Mouse (Mus musculus) MEL (cell line): ENCODE data around the gene Dhx35. TPM values are rescaled to one million over a fixed set of nuclear protein-coding genes. Genes with fewer than 3 reads are reported as not detected.
A peak's percentile ranks its signal among the peaks of the same experiment; 100 is the strongest.

Experiments used
- DNase-seq: peaks from one replicate; pipeline ENCODE4 v3.0.0; 2011; ENCODE audit warnings: low read depth, low spot score
- H3K27ac ChIP-seq: 2 replicates; pipeline ENCODE4 v1.5.1; 2012; ENCODE audit warnings: low read depth, mild to moderate bottlenecking, control low read depth, low read length, moderate library complexity; ENCODE audit not compliant: control insufficient read depth
- H3K27me3 ChIP-seq, 2 experiments: fragments of 150-350 bp in 1 of 2; sonication (generic) in 1 of 2; 2 replicates each; pipeline ENCODE4 v1.6.1; 2012; ENCODE audit warnings: low read length in 2 of 2, mild to moderate bottlenecking in 2 of 2, improper control_type of control experiment in 1 of 2, moderate library complexity in 1 of 2; ENCODE audit not compliant: insufficient read depth in 2 of 2, control insufficient read depth in 1 of 2
- H3K36me3 ChIP-seq, 2 experiments: 2 replicates each; pipeline ENCODE4 v1.6.1; 2012 to 2014; ENCODE audit warnings: low read length in 2 of 2, improper control_type of control experiment in 1 of 2, inconsistent platforms in 1 of 2, mild to moderate bottlenecking in 1 of 2; ENCODE audit not compliant: insufficient read depth in 2 of 2, control insufficient read depth in 1 of 2
- H3K4me1 ChIP-seq, 2 experiments: fragments of 150-350 bp in 1 of 2; sonication (generic) in 1 of 2; 2 replicates each; pipeline ENCODE4 v1.6.1; 2012; ENCODE audit warnings: low read length in 2 of 2, improper control_type of control experiment in 1 of 2, mild to moderate bottlenecking in 1 of 2; ENCODE audit not compliant: insufficient read depth in 2 of 2, control insufficient read depth in 1 of 2
- H3K4me3 ChIP-seq, 2 experiments: fragments of 150-350 bp in 1 of 2; sonication (generic) in 1 of 2; 2 replicates each; pipeline ENCODE4 v1.5.1; 2012; ENCODE audit warnings: low read depth in 2 of 2, low read length in 2 of 2, mild to moderate bottlenecking in 2 of 2, moderate library complexity in 2 of 2, control low read depth in 1 of 2, improper control_type of control experiment in 1 of 2; ENCODE audit not compliant: control insufficient read depth in 1 of 2, insufficient read depth in 1 of 2
- H3K79me2 ChIP-seq: 2 replicates; pipeline ENCODE4 v1.6.1; 2012; ENCODE audit warnings: mild to moderate bottlenecking, low read length, moderate library complexity; ENCODE audit not compliant: control insufficient read depth, poor library complexity, insufficient read depth
- H3K9ac ChIP-seq: 2 replicates; pipeline ENCODE4 v1.6.1; 2012; ENCODE audit warnings: low read depth, mild to moderate bottlenecking, control low read depth, low read length, moderate library complexity; ENCODE audit not compliant: control insufficient read depth, poor library complexity, severe bottlenecking
- H3K9me3 ChIP-seq: fragments of 150-350 bp; sonication (generic); replicated peaks from 2 replicates; pipeline ENCODE4 v1.6.1; 2012; ENCODE audit warnings: mild to moderate bottlenecking, low read length, improper control_type of control experiment, moderate library complexity; ENCODE audit not compliant: insufficient read depth
- CHD1 ChIP-seq: IDR thresholded peaks from 2 replicates; pipeline ENCODE4 v1.6.1; 2012; ENCODE audit warnings: low read depth, mild to moderate bottlenecking, inconsistent platforms, low read length, improper control_type of control experiment
- CHD2 ChIP-seq: IDR thresholded peaks from 2 replicates; pipeline ENCODE4 v1.6.1; 2011; ENCODE audit warnings: low read length, improper control_type of control experiment
- CTCF ChIP-seq, 3 experiments: IDR thresholded peaks in 2 of 3; conservative IDR thresholded peaks in 1 of 3; 2 replicates each; pipeline ENCODE4 v1.5.1; 2011 to 2012; ENCODE audit warnings: low read length in 3 of 3, low read depth in 2 of 3, mild to moderate bottlenecking in 2 of 3, improper control_type of control experiment in 1 of 3, inconsistent platforms in 1 of 3, mixed read lengths in 1 of 3, moderate library complexity in 1 of 3; ENCODE audit not compliant: control insufficient read depth in 1 of 3, insufficient read depth in 1 of 3, poor library complexity in 1 of 3, severe bottlenecking in 1 of 3
- E2F4 ChIP-seq: IDR thresholded peaks from 2 replicates; pipeline ENCODE4 v1.6.1; 2011; ENCODE audit warnings: low read depth, low read length, improper control_type of control experiment, borderline replicate concordance
- ELF1 ChIP-seq: IDR thresholded peaks from 2 replicates; pipeline ENCODE4 v1.6.1; 2014; ENCODE audit warnings: low read depth, mild to moderate bottlenecking, inconsistent platforms, low read length, improper control_type of control experiment, moderate library complexity
- EP300 ChIP-seq, 2 experiments: IDR thresholded peaks; 2 replicates each; pipeline ENCODE4 v1.6.1; 2011; ENCODE audit warnings: improper control_type of control experiment in 2 of 2, low read length in 2 of 2, low read depth in 1 of 2, mild to moderate bottlenecking in 1 of 2
- ETS1 ChIP-seq: IDR thresholded peaks from 2 replicates; pipeline ENCODE4 v1.6.1; 2012; ENCODE audit warnings: low read depth, mild to moderate bottlenecking, inconsistent platforms, low read length, improper control_type of control experiment, moderate library complexity
- GABPA ChIP-seq: IDR thresholded peaks from 2 replicates; pipeline ENCODE4 v1.6.1; 2012; ENCODE audit warnings: low read depth, mild to moderate bottlenecking, inconsistent platforms, low read length, improper control_type of control experiment, moderate library complexity
- GATA1 ChIP-seq: IDR thresholded peaks from 2 replicates; pipeline ENCODE4 v1.6.1; 2011; ENCODE audit warnings: low read depth, low read length, improper control_type of control experiment
- HCFC1 ChIP-seq: IDR thresholded peaks from 2 replicates; pipeline ENCODE4 v1.6.1; 2012; ENCODE audit warnings: low read depth, mild to moderate bottlenecking, inconsistent platforms, low read length, improper control_type of control experiment, moderate library complexity
- JUND ChIP-seq: IDR thresholded peaks from 2 replicates; pipeline ENCODE4 v1.6.1; 2011; ENCODE audit warnings: low read depth, mild to moderate bottlenecking, improper control_type of control experiment, low read length
- KAT2A ChIP-seq: conservative IDR thresholded peaks from 2 replicates; pipeline ENCODE4 v1.6.1; 2012; ENCODE audit warnings: low read depth, low read length, improper control_type of control experiment, inconsistent platforms
- MAFK ChIP-seq: IDR thresholded peaks from 2 replicates; pipeline ENCODE4 v1.6.1; 2011; ENCODE audit warnings: low read depth, mild to moderate bottlenecking, low read length, improper control_type of control experiment, borderline replicate concordance
- MAX ChIP-seq: IDR thresholded peaks from 2 replicates; pipeline ENCODE4 v1.6.1; 2011; ENCODE audit warnings: low read length, improper control_type of control experiment
- MAZ ChIP-seq: IDR thresholded peaks from 2 replicates; pipeline ENCODE4 v1.6.1; 2012; ENCODE audit warnings: low read depth, mild to moderate bottlenecking, inconsistent platforms, low read length, improper control_type of control experiment
- MEF2A ChIP-seq: IDR thresholded peaks from 2 replicates; pipeline ENCODE4 v1.6.1; 2014; ENCODE audit warnings: low read depth, mild to moderate bottlenecking, inconsistent platforms, low read length, improper control_type of control experiment; ENCODE audit not compliant: poor library complexity, insufficient replicate concordance, severe bottlenecking; ENCODE audit errors: extremely low read depth
- MXI1 ChIP-seq: IDR thresholded peaks from 2 replicates; pipeline ENCODE4 v1.6.1; 2011; ENCODE audit warnings: mild to moderate bottlenecking, low read depth, low read length, improper control_type of control experiment
- MYB ChIP-seq: IDR thresholded peaks from 2 replicates; pipeline ENCODE4 v1.6.1; 2011; ENCODE audit warnings: mild to moderate bottlenecking, low read depth, low read length, improper control_type of control experiment
- MYC ChIP-seq: IDR thresholded peaks from 2 replicates; pipeline ENCODE4 v1.6.1; 2011; ENCODE audit warnings: low read depth, mild to moderate bottlenecking, low read length, improper control_type of control experiment, moderate library complexity
- NELFE ChIP-seq: IDR thresholded peaks from 2 replicates; pipeline ENCODE4 v1.6.1; 2011; ENCODE audit warnings: low read depth, low read length, improper control_type of control experiment
- POLR2A ChIP-seq, 2 experiments: IDR thresholded peaks; 2 replicates each; pipeline ENCODE4 v1.6.1; 2011 to 2012; ENCODE audit warnings: low read length in 2 of 2, mild to moderate bottlenecking in 2 of 2, control low read depth in 1 of 2, improper control_type of control experiment in 1 of 2, low read depth in 1 of 2, moderate library complexity in 1 of 2; ENCODE audit not compliant: control insufficient read depth in 1 of 2, insufficient read depth in 1 of 2, poor library complexity in 1 of 2
- POLR2AphosphoS2 ChIP-seq: IDR thresholded peaks from 2 replicates; pipeline ENCODE4 v1.6.1; 2011; ENCODE audit warnings: low read length, improper control_type of control experiment
- POLR2AphosphoS5 ChIP-seq: IDR thresholded peaks from 2 replicates; pipeline ENCODE4 v1.6.1; 2012; ENCODE audit warnings: low read depth, borderline replicate concordance, mild to moderate bottlenecking, inconsistent platforms, low read length, moderate library complexity, mixed read lengths
- RAD21 ChIP-seq: IDR thresholded peaks from 2 replicates; pipeline ENCODE4 v1.6.1; 2011; ENCODE audit warnings: mild to moderate bottlenecking, low read depth, low read length, improper control_type of control experiment
- RCOR1 ChIP-seq: IDR thresholded peaks from 2 replicates; pipeline ENCODE4 v1.6.1; 2012; ENCODE audit warnings: low read depth, mild to moderate bottlenecking, inconsistent platforms, low read length, improper control_type of control experiment
- SIN3A ChIP-seq: IDR thresholded peaks from 2 replicates; pipeline ENCODE4 v1.6.1; 2012; ENCODE audit warnings: low read length, improper control_type of control experiment, inconsistent platforms
- SMC3 ChIP-seq: IDR thresholded peaks from 2 replicates; pipeline ENCODE4 v1.6.1; 2011; ENCODE audit warnings: low read depth, low read length, improper control_type of control experiment
- TAL1 ChIP-seq: IDR thresholded peaks from 2 replicates; pipeline ENCODE4 v1.6.1; 2012; ENCODE audit warnings: mild to moderate bottlenecking, inconsistent platforms, low read length, moderate library complexity, mixed read lengths
- TBP ChIP-seq: IDR thresholded peaks from 2 replicates; pipeline ENCODE4 v1.8.0; 2011; ENCODE audit warnings: low read depth, low read length, improper control_type of control experiment
- TCF12 ChIP-seq: IDR thresholded peaks from 2 replicates; pipeline ENCODE4 v1.6.1; 2014; ENCODE audit warnings: low read depth, mild to moderate bottlenecking, inconsistent platforms, low read length, improper control_type of control experiment, moderate library complexity
- UBTF ChIP-seq: IDR thresholded peaks from 2 replicates; pipeline ENCODE4 v1.6.1; 2012; ENCODE audit warnings: low read depth, mild to moderate bottlenecking, inconsistent platforms, low read length, improper control_type of control experiment, moderate library complexity, borderline replicate concordance; ENCODE audit not compliant: insufficient read depth
- USF1 ChIP-seq: IDR thresholded peaks from 2 replicates; pipeline ENCODE4 v1.6.1; 2014; ENCODE audit warnings: low read depth, mild to moderate bottlenecking, inconsistent platforms, low read length, improper control_type of control experiment, moderate library complexity
- USF2 ChIP-seq, 2 experiments: IDR thresholded peaks; 2 replicates each; pipeline ENCODE4 v1.6.1; 2011 to 2012; ENCODE audit warnings: improper control_type of control experiment in 2 of 2, low read length in 2 of 2, borderline replicate concordance in 1 of 2, inconsistent platforms in 1 of 2, low read depth in 1 of 2, mild to moderate bottlenecking in 1 of 2; ENCODE audit not compliant: insufficient read depth in 1 of 2
- ZC3H11A ChIP-seq: IDR thresholded peaks from 2 replicates; pipeline ENCODE4 v1.6.1; 2012; ENCODE audit warnings: low read depth, mild to moderate bottlenecking, inconsistent platforms, low read length, improper control_type of control experiment
- ZKSCAN1 ChIP-seq: IDR thresholded peaks from 2 replicates; pipeline ENCODE4 v1.6.1; 2012; ENCODE audit warnings: low read depth, mild to moderate bottlenecking, inconsistent platforms, low read length, improper control_type of control experiment, moderate library complexity
- ZMIZ1 ChIP-seq: IDR thresholded peaks from 2 replicates; pipeline ENCODE4 v1.6.1; 2012; ENCODE audit warnings: low read depth, mild to moderate bottlenecking, inconsistent platforms, low read length, improper control_type of control experiment, moderate library complexity
- ZNF384 ChIP-seq: IDR thresholded peaks from 2 replicates; pipeline ENCODE4 v1.6.1; 2012; ENCODE audit warnings: low read depth, mild to moderate bottlenecking, inconsistent platforms, low read length, improper control_type of control experiment
- polyA plus RNA-seq, 2 experiments: library from polyadenylated mRNA; stranded (reverse) in 1 of 2; unstranded in 1 of 2; fragments of >175 nt in 1 of 2; fragments of >200 nt in 1 of 2; gene quantifications; 2 replicates each; pipeline versions ENCODE4 v1.2.1 to v1.2.4; 2012; ENCODE audit warnings: low replicate concordance in 2 of 2, low read depth in 1 of 2; ENCODE audit not compliant: insufficient read length in 2 of 2, insufficient read depth in 1 of 2, missing spikeins in 1 of 2
- total RNA-seq: library from RNA; depleted of rRNA; stranded (reverse); fragments of 300-350 nt; gene quantifications from 2 replicates; pipeline ENCODE4 v1.2.3, GENCODE M21; 2012; rRNA removed

The Dhx35 gene
- total RNA-seq (17.3 and 18.5 TPM in 2 replicates), polyA plus RNA-seq (10 to 100 TPM in 1 of 2 experiments, not detected in 1; 23.6 TPM)

GRCm38 (mm10) chr2:158794494-158795004 lies at the start of gene Dhx35:
Gene Dhx35, plus strand, starts transcription at chr2:158794807.
- Histone ChIP-seq H3K4me3 (peak within 1 kb of the TSS; percentile 70 to 98), H3K36me3 (peaks cover 0 to 3% of the 10 kb centered on the region in 2 experiments; a peak in 2 of 4 replicates), H3K9me3 (no peaks in the 10 kb centered on the region), H3K9ac (peak within 1 kb of the TSS; percentile 87), H3K4me1 (no peaks in the 10 kb centered on the region), H3K27me3 (no peaks in the 10 kb centered on the region), H3K27ac (peak within 1 kb of the TSS; percentile 93), H3K79me2 (peaks cover 6% of the 10 kb centered on the region; the same call in 1 of the 2 replicates)
- DNase-seq: peak; percentile 97
- TF ChIP-seq CHD1 (no peak), TCF12 (0 out of 2 replicates have a peak, but pooled peaks have one; percentile 24), RAD21 (no peak), MYC (peak; percentile 78; the same call in 1 of the 2 replicates), CTCF (IDR thresholded peaks at IDR 0.05 in 2 of 3, conservative IDR thresholded peaks at IDR 0.05 in 1 of 3; ENCODE audit: control insufficient read depth in 1 of 3, insufficient read depth in 1 of 3, low read depth in 2 of 3, low read length in 3 of 3, poor library complexity in 1 of 3, severe bottlenecking in 1 of 3) (no peak), E2F4 (no peak), ZKSCAN1 (no peak), TAL1 (no peak), POLR2AphosphoS5 (no peak), HCFC1 (peak; percentile 88), EP300 (IDR thresholded peaks at IDR 0.05; ENCODE audit: low read depth in 1 of 2, low read length in 2 of 2) (no peak), ZNF384 (no peak), RCOR1 (no peak), MXI1 (peak; percentile 89), MAX (peak; percentile 97), GABPA (no peak), JUND (no peak), ZC3H11A (no peak), ELF1 (peak; percentile 80), USF1 (peak; percentile 100), KAT2A (no peak; the same call in 1 of the 2 replicates), CHD2 (peak; percentile 33; the same call in 1 of the 2 replicates), MEF2A (no peak), POLR2A (IDR thresholded peaks at IDR 0.05; ENCODE audit: control insufficient read depth in 1 of 2, insufficient read depth in 1 of 2, low read depth in 1 of 2, low read length in 2 of 2, poor library complexity in 1 of 2) (peak in 1 of 2 experiments; percentile 77; a peak in 2 of 4 replicates), POLR2AphosphoS2 (no peak), SMC3 (no peak), SIN3A (peak; percentile 95), MAFK (no peak), GATA1 (no peak), MYB (no peak), NELFE (peak; percentile 58), MAZ (peak; percentile 92; the same call in 1 of the 2 replicates), TBP (peak; percentile 70; the same call in 1 of the 2 replicates), ETS1 (0 out of 2 replicates have a peak, but pooled peaks have one; percentile 49), USF2 (IDR thresholded peaks at IDR 0.05; ENCODE audit: borderline replicate concordance in 1 of 2, insufficient read depth in 1 of 2, low read depth in 1 of 2, low read length in 2 of 2) (peak; percentile 92 to 97), UBTF (no peak), ZMIZ1 (no peak)
